Mouse (Mus musculus): ENCODE measurements at regions not wholly inside any gene's neighbourhood (a gene's known extent, or its start where the extent isn't known, plus 50 kb on each side); places are given as distances from the start of the nearest gene placed in this dataset.
A peak's percentile ranks its signal among the peaks of the same experiment; 100 is the strongest.

GRCm38 (mm10) chr3:39673997-39674396, 787.3 kb downstream of the Fat4 start:
- Histone ChIP-seq H3K4me2 (replicated peaks; ENCODE audit: low read depth, low read length) (no peak overlapping the region), H3K27me3 (ENCODE audit: control insufficient read depth, insufficient read depth, low read length) (no peaks in the 10 kb centered on the region), H3K4me3 (ENCODE audit: low read depth, low read length) (no peak overlapping the region), H3K9ac (replicated peaks; ENCODE audit: low read depth, low read length) (no peak overlapping the region), H3K4me1 (ENCODE audit: control insufficient read depth, insufficient read depth, low read length) (no peaks in the 10 kb centered on the region), H3K9me3 (ENCODE audit: control insufficient read depth, low read depth, low read length) (no peaks in the 10 kb centered on the region), H3K27ac (ENCODE audit: low read length) (no peak overlapping the region), H3K36me3 (ENCODE audit: control insufficient read depth, insufficient read depth, low read length) (no peaks in the 10 kb centered on the region)
- WGBS: 92% methylated on average over 7 of the region's 7 CpGs
- ATAC-seq (ENCODE audit: insufficient number of reproducible peaks, insufficient read depth, low FRiP score, low read depth): no peak

- Histone ChIP-seq H3K27ac (ENCODE audit: low read length) (no peak overlapping the region), H3K4me3 (ENCODE audit: low read depth, low read length) (no peak overlapping the region), H3K4me2 (replicated peaks; ENCODE audit: low read depth, low read length) (no peak overlapping the region), H3K9ac (replicated peaks; ENCODE audit: low read depth, low read length) (no peak overlapping the region), H3K4me1 (ENCODE audit: control insufficient read depth, insufficient read depth, low read length) (no peaks in the 10 kb centered on the region), H3K27me3 (ENCODE audit: control insufficient read depth, insufficient read depth, low read length) (no peaks in the 10 kb centered on the region), H3K36me3 (ENCODE audit: control insufficient read depth, insufficient read depth, low read length) (no peaks in the 10 kb centered on the region), H3K9me3 (ENCODE audit: control insufficient read depth, low read depth, low read length) (no peaks in the 10 kb centered on the region)
- no peak for ATAC-seq (ENCODE audit: insufficient number of reproducible peaks, insufficient read depth, low FRiP score, low read depth)
- WGBS: 72% methylated on average over 10 of the region's 10 CpGs
Measured at GRCm38 (mm10) chr3:39674927-39675326, 788.2 kb downstream of the Fat4 start.

- Histone ChIP-seq H3K9me3 (ENCODE audit: control insufficient read depth, low read depth, low read length) (no peaks in the 10 kb centered on the region), H3K36me3 (ENCODE audit: control insufficient read depth, insufficient read depth, low read length) (no peaks in the 10 kb centered on the region), H3K4me3 (ENCODE audit: low read depth, low read length) (no peak overlapping the region), H3K27me3 (ENCODE audit: control insufficient read depth, insufficient read depth, low read length) (no peaks in the 10 kb centered on the region), H3K27ac (ENCODE audit: low read length) (no peak overlapping the region), H3K9ac (replicated peaks; ENCODE audit: low read depth, low read length) (no peak overlapping the region), H3K4me2 (replicated peaks; ENCODE audit: low read depth, low read length) (no peak overlapping the region), H3K4me1 (ENCODE audit: control insufficient read depth, insufficient read depth, low read length) (no peaks in the 10 kb centered on the region)
- no peak for ATAC-seq (ENCODE audit: insufficient number of reproducible peaks, insufficient read depth, low FRiP score, low read depth)
- 92% methylated on average over 1 of the region's 1 CpGs for WGBS
Measured at GRCm38 (mm10) chr3:39705610-39706009, 818.9 kb downstream of the Fat4 start.

- Histone ChIP-seq H3K9ac (replicated peaks; ENCODE audit: low read depth, low read length) (no peak overlapping the region), H3K27ac (ENCODE audit: low read length) (no peak overlapping the region), H3K4me3 (ENCODE audit: low read depth, low read length) (no peak overlapping the region), H3K4me1 (ENCODE audit: control insufficient read depth, insufficient read depth, low read length) (no peaks in the 10 kb centered on the region), H3K9me3 (ENCODE audit: control insufficient read depth, low read depth, low read length) (no peaks in the 10 kb centered on the region), H3K27me3 (ENCODE audit: control insufficient read depth, insufficient read depth, low read length) (no peaks in the 10 kb centered on the region), H3K36me3 (ENCODE audit: control insufficient read depth, insufficient read depth, low read length) (no peaks in the 10 kb centered on the region), H3K4me2 (replicated peaks; ENCODE audit: low read depth, low read length) (no peak overlapping the region)
- ATAC-seq (ENCODE audit: insufficient number of reproducible peaks, insufficient read depth, low FRiP score, low read depth): no peak
- WGBS: 77% methylated on average over 13 of the region's 13 CpGs
Measured at GRCm38 (mm10) chr3:39712795-39713709, 818.0 kb upstream of the Intu start.

GRCm38 (mm10) chr3:39714056-39714592, 817.0 kb upstream of the Intu start:
- Histone ChIP-seq H3K36me3 (ENCODE audit: control insufficient read depth, insufficient read depth, low read length) (no peaks in the 10 kb centered on the region), H3K9me3 (ENCODE audit: control insufficient read depth, low read depth, low read length) (no peaks in the 10 kb centered on the region), H3K4me3 (ENCODE audit: low read depth, low read length) (no peak overlapping the region), H3K4me2 (replicated peaks; ENCODE audit: low read depth, low read length) (no peak overlapping the region), H3K27ac (ENCODE audit: low read length) (no peak overlapping the region), H3K27me3 (ENCODE audit: control insufficient read depth, insufficient read depth, low read length) (no peaks in the 10 kb centered on the region), H3K9ac (replicated peaks; ENCODE audit: low read depth, low read length) (no peak overlapping the region), H3K4me1 (ENCODE audit: control insufficient read depth, insufficient read depth, low read length) (no peaks in the 10 kb centered on the region)
- no peak for ATAC-seq (ENCODE audit: insufficient number of reproducible peaks, insufficient read depth, low FRiP score, low read depth)
- 80% methylated on average over 5 of the region's 5 CpGs for WGBS

- ATAC-seq (ENCODE audit: insufficient number of reproducible peaks, insufficient read depth, low FRiP score, low read depth): no peak; the same call in 1 of the 2 replicates
- H3K9ac ChIP-seq (replicated peaks; ENCODE audit: low read depth, low read length): no peak overlapping the region
- H3K4me1 ChIP-seq (ENCODE audit: control insufficient read depth, insufficient read depth, low read length): no peaks in the 10 kb centered on the region
- peak overlapping the region; percentile 72 for H3K27ac ChIP-seq (ENCODE audit: low read length)
- H3K27me3 ChIP-seq (ENCODE audit: control insufficient read depth, insufficient read depth, low read length): no peaks in the 10 kb centered on the region
- WGBS: 37% methylated on average over 11 of the region's 11 CpGs
- no peak overlapping the region for H3K4me3 ChIP-seq (ENCODE audit: low read depth, low read length)
- H3K9me3 ChIP-seq (ENCODE audit: control insufficient read depth, low read depth, low read length): no peaks in the 10 kb centered on the region
- H3K36me3 ChIP-seq (ENCODE audit: control insufficient read depth, insufficient read depth, low read length): no peaks in the 10 kb centered on the region
- no peak overlapping the region for H3K4me2 ChIP-seq (replicated peaks; ENCODE audit: low read depth, low read length)
Measured at GRCm38 (mm10) chr3:39718946-39719545, 812.0 kb upstream of the Intu start.

GRCm38 (mm10) chr3:39725755-39726154, 805.3 kb upstream of the Intu start:
- Histone ChIP-seq H3K36me3 (ENCODE audit: control insufficient read depth, insufficient read depth, low read length) (no peaks in the 10 kb centered on the region), H3K4me1 (ENCODE audit: control insufficient read depth, insufficient read depth, low read length) (no peaks in the 10 kb centered on the region), H3K9me3 (ENCODE audit: control insufficient read depth, low read depth, low read length) (no peaks in the 10 kb centered on the region), H3K4me2 (replicated peaks; ENCODE audit: low read depth, low read length) (no peak overlapping the region), H3K27me3 (ENCODE audit: control insufficient read depth, insufficient read depth, low read length) (no peaks in the 10 kb centered on the region), H3K9ac (replicated peaks; ENCODE audit: low read depth, low read length) (no peak overlapping the region), H3K27ac (ENCODE audit: low read length) (no peak overlapping the region), H3K4me3 (ENCODE audit: low read depth, low read length) (no peak overlapping the region)
- WGBS: 45% methylated on average over 3 of the region's 3 CpGs
- no peak for ATAC-seq (ENCODE audit: insufficient number of reproducible peaks, insufficient read depth, low FRiP score, low read depth)

- Histone ChIP-seq H3K9me3 (ENCODE audit: control insufficient read depth, low read depth, low read length) (no peaks in the 10 kb centered on the region), H3K4me2 (replicated peaks; ENCODE audit: low read depth, low read length) (no peak overlapping the region), H3K36me3 (ENCODE audit: control insufficient read depth, insufficient read depth, low read length) (no peaks in the 10 kb centered on the region), H3K9ac (replicated peaks; ENCODE audit: low read depth, low read length) (no peak overlapping the region), H3K27me3 (ENCODE audit: control insufficient read depth, insufficient read depth, low read length) (no peaks in the 10 kb centered on the region), H3K27ac (ENCODE audit: low read length) (no peak overlapping the region), H3K4me3 (ENCODE audit: low read depth, low read length) (no peak overlapping the region), H3K4me1 (ENCODE audit: control insufficient read depth, insufficient read depth, low read length) (no peaks in the 10 kb centered on the region)
- WGBS: 48% methylated on average over 1 of the region's 1 CpGs
- no peak for ATAC-seq (ENCODE audit: insufficient number of reproducible peaks, insufficient read depth, low FRiP score, low read depth)
Measured at GRCm38 (mm10) chr3:39736639-39737038, 794.4 kb upstream of the Intu start.
